Mouse (Mus musculus) lung, embryonic 16.5 days (tissue): ENCODE measurements at regions not wholly inside any gene's neighbourhood (a gene's known extent, or its start where the extent isn't known, plus 50 kb on each side); places are given as distances from the start of the nearest gene placed in this dataset.
A peak's percentile ranks its signal among the peaks of the same experiment; 100 is the strongest.

Source experiments
- ATAC-seq: fragments of 200-750 bp; cut with Nextera tagmentation; 2 replicates; pipeline ENCODE4 v1.8.0; 2017; ENCODE audit warnings: low read depth, mild to moderate bottlenecking, moderate library complexity
- H3K27ac ChIP-seq: fragments of 300-500 bp; sonication (generic); 2 replicates; pipeline ENCODE4 v1.5.1; 2014; ENCODE audit warnings: mild to moderate bottlenecking, control low read depth, low read length
- H3K27me3 ChIP-seq: fragments of 300-500 bp; sonication (generic); 2 replicates; pipeline ENCODE4 v1.6.1; 2014; ENCODE audit warnings: low read depth, low read length, mixed read lengths; ENCODE audit not compliant: control insufficient read depth, insufficient read depth
- H3K36me3 ChIP-seq: fragments of 300-500 bp; sonication (generic); 2 replicates; pipeline ENCODE4 v1.6.1; 2014; ENCODE audit warnings: low read length; ENCODE audit not compliant: control insufficient read depth, insufficient read depth
- H3K4me1 ChIP-seq: fragments of 300-500 bp; sonication (generic); replicated peaks from 2 replicates; pipeline ENCODE4 v1.6.1; 2014; ENCODE audit warnings: low read length, mixed read lengths; ENCODE audit not compliant: control insufficient read depth, insufficient read depth
- H3K4me2 ChIP-seq: fragments of 300-500 bp; sonication (generic); 2 replicates; pipeline ENCODE4 v1.6.1; 2014; ENCODE audit warnings: low read depth, low read length, control low read depth
- H3K4me3 ChIP-seq: fragments of 300-500 bp; sonication (generic); 2 replicates; pipeline ENCODE4 v1.5.1; 2014; ENCODE audit warnings: mild to moderate bottlenecking, low read length, control low read depth
- H3K9ac ChIP-seq: fragments of 300-500 bp; sonication (generic); 2 replicates; pipeline ENCODE4 v1.6.1; 2014; ENCODE audit warnings: low read length, control low read depth
- H3K9me3 ChIP-seq: fragments of 300-500 bp; sonication (generic); 2 replicates; pipeline ENCODE4 v1.6.1; 2016; ENCODE audit warnings: low read length; ENCODE audit not compliant: control insufficient read depth
- WGBS: fragments of 180-500 bp; shearing (Covaris S2); extraction: QIAGEN DNeasy Blood & Tissue Kit; methylation state at CpG from one replicate; pipeline ENCODE4 v1.1.7; 2014; 5-methylcytosine and 5-hydroxymethylcytosine counted together

DNA sequence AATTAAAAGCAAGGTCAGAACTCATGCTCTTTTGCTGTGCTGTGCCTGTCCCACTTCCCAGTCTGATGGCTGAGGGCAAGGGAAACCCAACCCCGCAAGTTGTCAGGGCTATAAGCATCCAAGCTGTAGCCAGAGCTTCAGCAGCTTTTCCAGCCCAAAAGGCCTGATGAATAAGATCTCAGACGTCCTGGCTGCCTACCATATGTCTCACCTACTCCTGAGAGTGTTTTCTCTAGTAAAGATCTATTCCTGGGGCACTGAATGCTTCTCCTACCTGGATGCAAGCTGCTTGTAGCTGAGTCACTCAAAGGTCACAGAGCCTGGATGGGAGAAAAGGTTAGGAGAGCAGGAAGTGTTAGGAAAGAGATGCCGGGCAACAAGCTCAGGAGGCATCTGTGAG, 92.4 kb upstream of the Glrp1 start:
- no peaks in the 10 kb centered on the region for H3K36me3 ChIP-seq
- no peaks in the 10 kb centered on the region for H3K9me3 ChIP-seq
- 0 out of 2 replicates have a peak, but pooled peaks cover 3% of the 10 kb centered on the region for H3K4me1 ChIP-seq
- no peak overlapping the region for H3K9ac ChIP-seq
- 44% methylated on average over 3 of the region's 3 CpGs for WGBS
- no peak for ATAC-seq
- H3K27ac ChIP-seq = no peak overlapping the region
- no peaks in the 10 kb centered on the region for H3K27me3 ChIP-seq
- H3K4me2 ChIP-seq = no peak overlapping the region
- H3K4me3 ChIP-seq = no peak overlapping the region

DNA sequence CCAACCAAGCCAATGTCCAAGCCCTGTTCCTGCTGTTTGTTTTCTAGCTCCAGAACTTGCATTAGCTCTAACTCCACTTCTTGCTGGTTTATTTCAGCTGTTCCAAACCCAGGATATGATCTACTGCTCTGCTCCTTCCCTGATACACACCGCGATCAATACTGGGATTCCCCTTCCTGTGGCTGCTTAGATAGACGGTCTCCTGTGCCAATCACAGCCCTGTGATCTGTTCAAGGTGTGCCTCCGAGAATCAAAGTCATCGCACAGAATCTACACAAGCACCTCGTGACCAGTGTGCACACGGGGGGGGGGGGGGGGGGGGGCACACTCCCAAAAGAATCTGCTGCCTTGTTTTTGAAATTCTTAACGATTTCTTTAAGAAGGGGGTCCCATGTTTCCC, 91.9 kb upstream of the Glrp1 start:
- Histone ChIP-seq H3K27me3 (no peaks in the 10 kb centered on the region), H3K36me3 (no peaks in the 10 kb centered on the region), H3K9me3 (no peaks in the 10 kb centered on the region), H3K4me1 (0 out of 2 replicates have a peak, but pooled peaks cover 3% of the 10 kb centered on the region), H3K9ac (no peak overlapping the region), H3K27ac (no peak overlapping the region), H3K4me3 (no peak overlapping the region), H3K4me2 (no peak overlapping the region)
- WGBS = 69% methylated on average over 8 of the region's 8 CpGs
- ATAC-seq = no peak

DNA sequence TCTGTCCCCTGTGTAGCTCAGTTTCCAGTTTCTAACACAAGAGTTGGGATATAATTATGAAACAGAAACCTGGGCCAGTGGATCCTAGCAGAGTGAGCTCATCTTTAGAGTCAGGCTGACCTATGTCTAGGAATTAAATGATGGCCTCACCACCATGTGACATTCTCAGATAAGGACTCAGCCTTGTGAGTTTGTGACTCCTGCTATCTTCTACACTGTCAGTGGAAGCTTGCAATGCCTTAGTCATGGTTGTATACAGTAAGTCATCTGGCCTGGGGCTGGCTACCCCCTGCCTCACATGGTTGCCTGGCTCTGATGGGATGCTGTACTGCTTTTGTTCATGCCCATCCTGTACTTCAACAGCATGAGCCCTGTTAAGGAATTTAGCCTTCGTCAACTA, 90.3 kb upstream of the Glrp1 start:
- no peak for ATAC-seq
- Histone ChIP-seq H3K27me3 (no peaks in the 10 kb centered on the region), H3K9ac (no peak overlapping the region), H3K4me3 (no peak overlapping the region), H3K4me1 (0 out of 2 replicates have a peak, but pooled peaks cover 3% of the 10 kb centered on the region), H3K9me3 (no peaks in the 10 kb centered on the region), H3K4me2 (no peak overlapping the region), H3K27ac (no peak overlapping the region), H3K36me3 (no peaks in the 10 kb centered on the region)
- 76% methylated on average over 1 of the region's 1 CpGs for WGBS

DNA sequence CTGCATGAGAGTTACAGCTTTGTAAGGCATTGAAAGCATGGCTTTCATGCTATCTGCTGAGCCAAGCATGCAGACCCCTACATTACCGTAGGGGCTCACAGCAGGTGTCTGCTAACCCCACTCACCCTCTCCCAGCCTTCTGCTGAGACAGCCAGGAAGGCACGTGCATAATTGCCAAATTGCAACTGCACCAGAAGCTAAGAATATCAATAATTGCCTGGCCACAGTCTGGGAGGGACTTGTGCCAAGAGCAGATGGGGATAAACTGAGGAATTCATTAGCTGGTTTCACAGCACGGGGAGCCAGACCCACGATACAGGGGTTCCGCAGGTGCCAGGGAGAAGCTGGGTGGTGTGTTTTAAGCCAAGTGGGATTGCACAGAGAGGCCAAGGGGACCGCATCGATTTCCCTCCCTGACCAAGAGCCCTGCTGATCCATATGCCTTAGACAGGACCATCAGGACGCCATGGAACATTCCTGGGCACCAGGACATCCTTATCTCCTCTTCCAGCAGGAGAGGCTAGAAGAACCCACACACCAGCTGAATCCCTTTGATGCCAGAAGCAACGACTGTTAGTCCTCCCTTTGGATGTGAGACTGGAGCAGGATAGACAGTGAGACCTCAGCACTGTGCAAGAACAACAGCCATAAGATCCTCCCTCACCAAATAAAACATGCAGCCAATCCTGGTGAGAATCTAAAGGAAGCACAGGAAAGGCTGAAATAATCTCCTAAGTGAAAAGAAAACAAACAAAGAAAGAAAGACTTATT, 84.8 kb upstream of the Glrp1 start:
- no peak overlapping the region for H3K27ac ChIP-seq
- H3K4me1 ChIP-seq = no peaks in the 10 kb centered on the region; the same call in 1 of the 2 replicates
- no peaks in the 10 kb centered on the region for H3K9me3 ChIP-seq
- H3K4me2 ChIP-seq = no peak overlapping the region
- H3K36me3 ChIP-seq = no peaks in the 10 kb centered on the region
- no peaks in the 10 kb centered on the region; the same call in 1 of the 2 replicates for H3K27me3 ChIP-seq
- ATAC-seq = no peak
- no peak overlapping the region for H3K9ac ChIP-seq
- H3K4me3 ChIP-seq = no peak overlapping the region
- WGBS = 48% methylated on average over 9 of the region's 9 CpGs

DNA sequence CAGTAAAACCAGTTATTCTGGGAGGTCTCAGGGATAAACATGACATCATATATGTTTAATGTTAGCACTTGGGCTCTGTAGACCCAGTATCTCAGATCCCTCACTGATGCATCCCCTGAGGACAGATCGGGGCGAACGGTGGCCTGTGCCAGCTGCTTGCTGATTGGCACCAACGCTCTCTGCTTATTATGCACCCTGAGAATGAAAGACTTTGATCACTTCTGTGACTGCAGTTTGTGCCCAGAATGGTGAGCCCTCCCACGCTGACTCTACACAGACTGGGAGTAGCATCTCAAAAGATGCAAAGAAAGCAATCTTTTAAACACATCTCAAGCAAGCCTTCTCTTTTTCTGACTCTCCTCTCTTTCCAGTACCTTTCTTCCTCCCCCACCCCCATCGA, 82.2 kb upstream of the Glrp1 start:
- Histone ChIP-seq H3K4me2 (no peak overlapping the region), H3K36me3 (no peaks in the 10 kb centered on the region), H3K9me3 (no peaks in the 10 kb centered on the region), H3K27ac (no peak overlapping the region), H3K27me3 (no peaks in the 10 kb centered on the region; the same call in 1 of the 2 replicates), H3K4me3 (no peak overlapping the region), H3K4me1 (peaks cover 2% of the 10 kb centered on the region), H3K9ac (no peak overlapping the region)
- 75% methylated on average over 6 of the region's 6 CpGs for WGBS
- ATAC-seq = no peak

DNA sequence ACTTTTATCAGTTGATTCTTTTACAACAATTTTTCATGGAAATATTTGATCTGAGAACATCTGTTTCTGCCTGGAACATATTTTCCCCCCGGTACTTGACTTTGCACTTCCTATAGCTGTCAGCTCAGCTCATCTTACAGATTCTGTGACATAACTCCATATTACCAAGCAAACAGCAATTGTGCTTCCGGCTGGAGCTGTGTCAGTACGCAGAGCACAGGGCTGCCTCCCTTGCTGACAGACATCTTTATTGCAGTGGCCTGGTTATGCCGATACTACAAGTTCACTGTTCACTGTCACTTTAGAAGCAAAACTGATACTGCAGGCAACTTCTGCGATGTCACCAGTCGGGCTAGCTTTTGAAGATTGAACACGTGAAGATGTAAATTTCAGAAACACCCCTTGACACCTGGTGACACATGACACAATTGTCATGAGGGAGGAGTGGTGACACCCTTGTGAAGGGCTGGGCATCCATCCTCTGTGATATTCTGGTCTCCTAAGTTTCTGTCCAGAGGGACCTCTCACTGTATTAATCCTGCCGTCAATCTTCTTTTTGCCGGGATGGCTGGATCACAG, 81.0 kb upstream of the Glrp1 start:
- no peak for ATAC-seq
- H3K9ac ChIP-seq = no peak overlapping the region
- no peak overlapping the region for H3K4me2 ChIP-seq
- no peaks in the 10 kb centered on the region for H3K36me3 ChIP-seq
- H3K4me1 ChIP-seq = peaks cover 6% of the 10 kb centered on the region
- H3K9me3 ChIP-seq = no peaks in the 10 kb centered on the region
- 31% methylated on average over 9 of the region's 9 CpGs for WGBS
- H3K27me3 ChIP-seq = no peaks in the 10 kb centered on the region; the same call in 1 of the 2 replicates
- no peak overlapping the region for H3K27ac ChIP-seq
- no peak overlapping the region for H3K4me3 ChIP-seq

DNA sequence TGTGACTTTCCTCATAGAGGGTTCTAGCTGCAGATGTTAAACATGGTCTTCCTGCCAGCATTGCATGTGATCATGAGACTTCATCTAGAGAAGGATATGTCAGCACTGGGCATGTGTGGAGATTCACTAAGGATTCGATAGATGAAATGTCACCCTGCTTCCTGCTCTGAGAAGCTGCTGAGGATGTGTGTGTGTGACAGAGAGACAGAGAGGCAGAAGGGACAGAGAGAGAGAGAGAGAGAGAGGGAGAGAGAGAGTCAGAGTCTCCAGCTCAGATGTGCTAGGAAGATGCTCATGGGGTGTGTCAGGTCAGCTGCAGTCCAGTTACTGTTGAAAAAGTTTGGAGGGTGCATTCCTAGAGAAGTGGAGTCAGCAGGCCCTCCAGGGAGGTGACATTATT, 78.9 kb upstream of the Glrp1 start:
- Histone ChIP-seq H3K9me3 (no peaks in the 10 kb centered on the region), H3K27me3 (no peaks in the 10 kb centered on the region), H3K4me1 (peaks cover 6% of the 10 kb centered on the region), H3K4me2 (no peak overlapping the region), H3K4me3 (no peak overlapping the region), H3K27ac (no peak overlapping the region), H3K36me3 (no peaks in the 10 kb centered on the region), H3K9ac (no peak overlapping the region)
- ATAC-seq = no peak
- WGBS = 59% methylated on average over 1 of the region's 1 CpGs

DNA sequence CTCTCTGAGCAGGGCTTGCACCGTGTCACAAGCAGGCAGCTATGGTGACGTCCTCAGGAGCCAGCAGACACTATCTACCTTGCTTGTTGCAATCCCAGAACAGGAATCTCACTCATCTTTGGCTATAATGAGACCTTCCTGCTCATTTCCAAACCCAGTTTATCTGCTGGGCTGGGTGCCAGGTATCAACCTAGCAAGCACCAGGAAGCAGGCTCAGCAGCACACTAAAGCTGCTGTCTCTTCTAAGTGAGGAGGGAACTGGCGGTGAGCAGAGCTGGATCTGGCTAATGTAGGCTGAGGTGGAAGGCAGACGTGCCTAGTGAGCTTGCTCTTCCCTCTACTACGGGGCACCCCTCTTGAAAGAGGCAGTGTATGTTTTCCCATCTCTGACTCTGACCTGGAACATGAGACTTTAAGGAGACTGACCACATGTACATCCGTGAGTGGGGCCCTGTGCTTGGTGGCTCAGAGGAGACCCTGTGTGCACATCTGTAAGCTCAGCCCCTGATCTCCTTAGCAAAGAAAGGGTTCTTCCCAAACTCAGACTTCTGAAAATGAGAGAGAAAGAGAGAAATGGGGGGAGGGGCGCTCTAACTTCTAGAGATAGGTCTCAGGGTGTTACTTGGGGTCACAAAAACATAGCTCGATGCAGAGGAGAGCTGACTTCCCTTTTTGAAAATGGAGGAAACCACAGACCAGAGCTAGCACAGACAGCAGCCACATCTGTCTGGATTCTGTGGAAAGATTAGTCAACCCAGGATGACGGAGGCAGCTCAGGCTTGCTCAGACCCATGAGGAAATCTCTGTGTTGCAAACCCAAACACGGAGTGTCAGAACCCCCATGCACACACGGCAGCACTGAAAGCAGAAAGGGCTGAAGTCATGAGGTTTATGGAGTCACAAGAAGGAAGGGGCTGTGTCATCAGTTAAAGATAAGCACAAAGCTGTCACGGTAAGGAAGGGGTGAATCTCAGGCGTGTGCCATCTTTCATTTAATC, 77.3 kb upstream of the Glrp1 start:
- Histone ChIP-seq H3K9ac (peak overlapping the region; percentile 20; the same call in 1 of the 2 replicates), H3K4me1 (peaks cover 6% of the 10 kb centered on the region), H3K36me3 (no peaks in the 10 kb centered on the region), H3K9me3 (no peaks in the 10 kb centered on the region), H3K4me2 (no peak overlapping the region), H3K27me3 (no peaks in the 10 kb centered on the region), H3K27ac (peak overlapping the region; percentile 22; the same call in 1 of the 2 replicates), H3K4me3 (no peak overlapping the region)
- 59% methylated on average over 13 of the region's 13 CpGs for WGBS
- peak; percentile 24; the same call in 1 of the 2 replicates for ATAC-seq

DNA sequence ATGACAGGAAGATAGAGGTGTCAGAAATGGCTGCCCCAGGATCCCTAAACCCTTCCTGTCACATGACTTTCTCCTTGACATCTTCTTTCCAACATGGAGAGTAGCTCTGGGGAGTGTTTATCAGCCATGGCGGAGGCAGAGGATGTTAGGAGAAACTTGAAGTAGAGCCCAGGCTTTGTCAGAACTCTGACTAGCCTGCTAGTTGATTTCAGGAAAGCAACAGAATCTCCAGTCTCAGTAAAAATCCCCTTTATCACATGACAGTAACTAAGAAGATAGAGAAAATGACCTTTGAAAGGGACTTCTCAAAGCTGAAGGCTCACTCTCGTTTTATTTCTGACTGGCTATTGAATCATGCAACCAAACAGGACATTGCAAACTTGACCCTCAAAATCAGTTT, 76.3 kb upstream of the Glrp1 start:
- Histone ChIP-seq H3K4me2 (no peak overlapping the region), H3K36me3 (no peaks in the 10 kb centered on the region), H3K27me3 (no peaks in the 10 kb centered on the region), H3K9ac (no peak overlapping the region), H3K4me3 (no peak overlapping the region), H3K9me3 (no peaks in the 10 kb centered on the region), H3K27ac (no peak overlapping the region), H3K4me1 (peaks cover 6% of the 10 kb centered on the region)
- WGBS = 66% methylated on average over 2 of the region's 2 CpGs
- no peak for ATAC-seq
